Mouse (Mus musculus) heart, embryonic 14.5 days (tissue): ENCODE measurements at regions not wholly inside any gene's neighbourhood (a gene's known extent, or its start where the extent isn't known, plus 50 kb on each side); places are given as distances from the start of the nearest gene placed in this dataset.

Source experiments
- ATAC-seq: fragments of 200-750 bp; cut with Nextera tagmentation; 2 replicates; pipeline ENCODE4 v1.8.0; 2017; ENCODE audit warnings: low read depth, moderate TSS enrichment; ENCODE audit not compliant: insufficient number of reproducible peaks, insufficient read depth, low FRiP score
- H3K27ac ChIP-seq, 2 experiments: fragments of 200-500 bp in 1 of 2; fragments of 300-500 bp in 1 of 2; sonication (generic) in 1 of 2; replicated peaks in 1 of 2; 2 replicates each; pipeline ENCODE4 v1.5.1; 2012 to 2014; ENCODE audit warnings: low read depth in 2 of 2, low read length in 2 of 2, control low read depth in 1 of 2, mild to moderate bottlenecking in 1 of 2, mixed read lengths in 1 of 2; ENCODE audit not compliant: control insufficient read depth in 1 of 2, insufficient read depth in 1 of 2
- H3K27me3 ChIP-seq: fragments of 300-500 bp; sonication (generic); 2 replicates; pipeline ENCODE4 v1.6.1; 2014; ENCODE audit warnings: mild to moderate bottlenecking, low read length, control low read depth; ENCODE audit not compliant: control insufficient read depth, insufficient read depth
- H3K36me3 ChIP-seq: fragments of 300-500 bp; sonication (generic); 2 replicates; pipeline ENCODE4 v1.6.1; 2014; ENCODE audit warnings: mild to moderate bottlenecking, control low read depth, low read length, mixed read lengths; ENCODE audit not compliant: control insufficient read depth, insufficient read depth
- H3K4me1 ChIP-seq, 2 experiments: fragments of 200-500 bp in 1 of 2; fragments of 300-500 bp in 1 of 2; sonication (generic) in 1 of 2; 2 replicates each; pipeline ENCODE4 v1.6.1; 2012 to 2014; ENCODE audit warnings: low read length in 2 of 2, control low read depth in 1 of 2, mixed read lengths in 1 of 2; ENCODE audit not compliant: control insufficient read depth in 2 of 2, insufficient read depth in 2 of 2
- H3K4me2 ChIP-seq: fragments of 300-500 bp; sonication (generic); 2 replicates; pipeline ENCODE4 v1.6.1; 2014; ENCODE audit warnings: mild to moderate bottlenecking, low read length
- H3K4me3 ChIP-seq, 2 experiments: fragments of 200-500 bp in 1 of 2; fragments of 300-500 bp in 1 of 2; sonication (generic) in 1 of 2; 2 replicates each; pipeline ENCODE4 v1.5.1; 2012 to 2014; ENCODE audit warnings: low read length in 2 of 2, mild to moderate bottlenecking in 2 of 2, control low read depth in 1 of 2, low read depth in 1 of 2, moderate library complexity in 1 of 2; ENCODE audit not compliant: control insufficient read depth in 1 of 2, insufficient read depth in 1 of 2
- H3K9ac ChIP-seq: fragments of 300-500 bp; sonication (generic); 2 replicates; pipeline ENCODE4 v1.6.1; 2014; ENCODE audit warnings: mild to moderate bottlenecking, low read length
- H3K9me3 ChIP-seq: fragments of 300-500 bp; sonication (generic); 2 replicates; pipeline ENCODE4 v1.6.1; 2016; ENCODE audit warnings: low read length, control low read depth; ENCODE audit not compliant: control insufficient read depth
- WGBS: fragments of 180-500 bp; shearing (Covaris S2); extraction: QIAGEN DNeasy Blood & Tissue Kit; methylation state at CpG from one replicate; pipeline ENCODE4 v1.1.7; 2014; 5-methylcytosine and 5-hydroxymethylcytosine counted together

DNA sequence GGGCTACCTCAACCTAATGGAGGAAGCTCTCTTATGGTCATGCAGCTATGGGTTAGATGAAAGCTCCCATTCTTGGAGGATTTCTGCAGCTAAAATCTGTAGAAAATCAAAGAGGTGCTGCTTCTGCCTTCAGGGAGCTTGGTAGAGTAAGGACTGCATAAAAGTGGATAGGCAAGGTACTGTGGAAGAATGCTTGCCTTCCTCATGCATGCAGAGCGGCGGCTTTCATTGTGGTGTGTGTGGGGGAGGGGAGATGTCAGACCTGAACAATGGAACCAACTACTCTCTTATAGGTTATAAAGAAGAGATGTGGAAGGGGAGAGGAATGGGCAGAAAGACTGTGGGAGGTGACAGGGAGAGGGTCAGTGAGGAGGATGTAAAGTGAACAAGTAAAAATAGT lies 392.8 kb upstream of the Atp11b start:
- no peak overlapping the region for H3K4me3 ChIP-seq
- no peaks in the 10 kb centered on the region for H3K27me3 ChIP-seq
- WGBS: 91% methylated on average over 2 of the region's 2 CpGs

DNA sequence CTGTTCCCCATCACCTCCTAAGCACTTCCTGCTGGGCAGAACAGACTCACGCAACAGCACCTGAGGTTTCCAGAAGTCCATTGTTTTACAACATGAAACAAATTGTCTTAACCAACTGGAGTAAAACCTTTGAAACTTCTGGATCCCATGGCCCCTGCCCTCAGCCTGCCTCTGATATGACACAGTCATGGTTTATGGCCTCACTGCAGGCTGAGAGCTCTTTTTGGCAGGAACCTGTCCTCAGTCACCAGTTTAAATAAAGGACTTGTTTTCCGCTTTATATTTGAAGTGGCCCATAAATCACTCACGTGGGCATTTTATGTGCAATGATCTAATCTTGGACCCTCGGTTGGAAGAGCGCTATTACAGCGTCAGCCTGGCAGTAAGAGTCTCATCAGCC lies 388.5 kb upstream of the Atp11b start:
- no peaks in the 10 kb centered on the region for H3K9me3 ChIP-seq
- H3K27me3 ChIP-seq: no peaks in the 10 kb centered on the region
- H3K36me3 ChIP-seq: no peaks in the 10 kb centered on the region
- ATAC-seq: no peak
- H3K27ac ChIP-seq: no peak overlapping the region
- WGBS: 85% methylated on average over 6 of the region's 6 CpGs
- H3K4me2 ChIP-seq: no peak overlapping the region
- H3K4me3 ChIP-seq: no peak overlapping the region
- H3K9ac ChIP-seq: no peak overlapping the region
- H3K4me1 ChIP-seq: no peaks in the 10 kb centered on the region

More for the DNA sequence above, 392.8 kb upstream of the Atp11b start:
- no peak for ATAC-seq
- Histone ChIP-seq H3K9me3 (no peaks in the 10 kb centered on the region), H3K27ac (no peak overlapping the region), H3K4me2 (no peak overlapping the region), H3K4me1 (no peaks in the 10 kb centered on the region), H3K36me3 (no peaks in the 10 kb centered on the region), H3K9ac (no peak overlapping the region)

DNA sequence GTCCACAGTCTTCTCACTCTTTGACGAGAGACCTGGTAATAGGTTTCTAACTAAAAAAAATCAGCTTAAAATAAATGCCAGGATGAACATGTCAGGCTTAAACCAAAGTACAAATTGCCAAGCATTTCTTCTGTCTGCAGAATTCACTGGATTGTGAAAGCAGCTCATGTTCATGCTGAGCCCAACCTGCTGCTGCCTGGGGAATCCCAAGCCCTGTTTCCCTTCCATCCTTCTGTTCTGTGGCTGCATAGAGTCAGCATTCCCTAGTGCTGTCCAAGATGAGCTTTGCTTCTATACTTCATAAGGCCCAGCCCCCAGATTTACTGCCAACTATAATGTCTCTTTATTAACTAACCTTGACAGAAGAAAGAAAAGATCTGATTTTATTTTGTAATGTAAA lies 381.6 kb upstream of the Atp11b start:
- Histone ChIP-seq H3K9me3 (no peaks in the 10 kb centered on the region), H3K9ac (no peak overlapping the region), H3K27me3 (no peaks in the 10 kb centered on the region), H3K27ac (no peak overlapping the region), H3K4me1 (no peaks in the 10 kb centered on the region), H3K4me3 (no peak overlapping the region), H3K4me2 (no peak overlapping the region), H3K36me3 (no peaks in the 10 kb centered on the region)
- WGBS: 92% methylated on average over 1 of the region's 1 CpGs
- ATAC-seq: no peak

DNA sequence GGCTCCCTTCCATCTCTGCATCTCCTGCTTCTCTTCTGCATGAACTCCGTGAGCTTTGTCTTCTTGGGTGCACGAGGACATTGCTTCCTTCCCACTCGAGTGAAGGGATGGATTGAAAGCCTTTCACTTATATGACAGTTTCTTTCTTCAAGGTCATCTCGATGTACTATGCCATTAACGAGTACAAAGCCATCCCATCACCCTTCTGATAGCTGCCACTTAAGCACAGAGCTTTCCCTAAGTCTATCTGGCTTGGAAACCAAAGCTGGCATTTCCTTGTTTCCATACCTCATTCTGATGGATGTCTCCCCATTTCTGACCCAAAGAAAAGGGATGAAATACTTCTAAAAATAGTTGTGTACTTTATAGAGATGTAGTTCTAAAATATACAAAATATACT lies 366.5 kb upstream of the Atp11b start:
- H3K9me3 ChIP-seq: no peaks in the 10 kb centered on the region
- no peak overlapping the region for H3K4me3 ChIP-seq
- 44% methylated on average over 5 of the region's 5 CpGs for WGBS
- H3K4me2 ChIP-seq: no peak overlapping the region
- no peaks in the 10 kb centered on the region for H3K27me3 ChIP-seq
- no peak overlapping the region for H3K27ac ChIP-seq
- H3K4me1 ChIP-seq: no peaks in the 10 kb centered on the region
- H3K9ac ChIP-seq: no peak overlapping the region
- no peaks in the 10 kb centered on the region for H3K36me3 ChIP-seq
- no peak for ATAC-seq

DNA sequence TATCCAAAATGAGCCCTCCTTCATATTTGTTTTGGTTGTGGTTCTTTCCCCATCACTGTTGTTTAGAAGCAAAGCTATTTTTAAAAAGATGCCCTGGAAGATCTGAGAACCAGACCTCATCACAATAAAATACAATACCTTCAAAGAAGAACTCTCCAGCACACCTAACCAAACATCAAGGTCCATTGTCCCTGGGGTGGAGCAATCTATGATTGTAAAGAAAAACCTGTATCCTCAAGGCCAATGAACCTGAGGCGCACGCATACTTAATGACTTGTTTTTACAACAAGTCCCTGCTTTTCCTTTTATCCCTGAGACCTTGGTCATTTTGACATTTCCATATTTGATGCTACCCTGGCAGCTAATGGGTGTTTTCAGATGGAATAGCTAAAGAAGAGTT lies 361.2 kb upstream of the Atp11b start:
- 91% methylated on average over 2 of the region's 2 CpGs for WGBS
- H3K27me3 ChIP-seq: no peaks in the 10 kb centered on the region
- no peak overlapping the region for H3K27ac ChIP-seq

DNA sequence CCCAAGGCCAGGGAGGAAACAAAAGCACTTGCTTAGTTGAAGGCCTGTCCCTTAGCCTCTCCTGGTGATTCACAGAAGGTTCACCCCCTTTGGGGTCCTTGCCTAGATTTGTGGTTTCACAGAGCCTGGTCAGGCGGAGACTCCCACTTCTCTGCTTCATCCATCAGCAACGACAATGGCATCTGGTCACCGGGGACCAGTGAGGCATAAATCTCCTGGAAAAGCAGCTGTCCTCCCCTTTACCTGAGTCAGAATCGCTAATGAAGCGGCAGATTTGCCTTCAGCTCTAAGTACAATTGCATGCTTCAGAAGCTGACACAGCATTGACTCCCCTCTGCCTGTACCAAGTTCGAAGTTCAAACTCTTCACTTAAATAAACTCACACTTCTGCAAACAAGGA lies 353.7 kb upstream of the Atp11b start:
- Histone ChIP-seq H3K4me1 (0 out of 4 replicates have a peak, but pooled peaks cover 3% of the 10 kb centered on the region in 2 experiments), H3K9me3 (no peaks in the 10 kb centered on the region), H3K9ac (no peak overlapping the region), H3K27ac (no peak overlapping the region), H3K4me3 (no peak overlapping the region), H3K36me3 (no peaks in the 10 kb centered on the region), H3K4me2 (no peak overlapping the region), H3K27me3 (no peaks in the 10 kb centered on the region)
- 71% methylated on average over 6 of the region's 6 CpGs for WGBS
- no peak for ATAC-seq

More for the DNA sequence above, 361.2 kb upstream of the Atp11b start:
- Histone ChIP-seq H3K36me3 (no peaks in the 10 kb centered on the region), H3K4me1 (no peaks in the 10 kb centered on the region), H3K4me3 (no peak overlapping the region), H3K9ac (no peak overlapping the region), H3K4me2 (no peak overlapping the region), H3K9me3 (no peaks in the 10 kb centered on the region)
- ATAC-seq: no peak

DNA sequence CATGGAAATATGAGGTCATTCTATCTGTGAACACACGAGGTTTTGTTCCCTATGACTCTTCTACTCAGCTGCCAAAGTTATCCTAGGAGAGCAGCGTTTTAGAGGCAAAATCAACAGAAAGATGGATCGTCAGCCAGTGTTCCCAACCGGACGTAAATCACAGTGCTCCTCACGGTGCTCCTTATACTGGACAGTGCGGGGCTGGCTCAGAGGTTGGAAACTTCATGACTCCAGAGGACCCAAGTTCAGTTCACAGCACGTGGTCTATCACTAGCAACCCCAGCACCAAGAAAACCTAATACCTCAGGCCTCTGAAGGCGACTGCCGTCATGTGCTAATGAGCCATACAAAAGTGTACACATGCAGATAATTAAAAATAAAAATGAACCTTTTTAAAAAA lies 351.2 kb upstream of the Atp11b start:
- H3K9me3 ChIP-seq: no peaks in the 10 kb centered on the region
- ATAC-seq: no peak
- H3K27ac ChIP-seq: no peak overlapping the region
- no peaks in the 10 kb centered on the region for H3K27me3 ChIP-seq
- H3K4me3 ChIP-seq: no peak overlapping the region
- H3K9ac ChIP-seq: no peak overlapping the region
- WGBS: 87% methylated on average over 10 of the region's 10 CpGs
- no peaks in the 10 kb centered on the region for H3K36me3 ChIP-seq
- H3K4me2 ChIP-seq: no peak overlapping the region
- H3K4me1 ChIP-seq: 0 out of 4 replicates have a peak, but pooled peaks cover 3% of the 10 kb centered on the region in 2 experiments

DNA sequence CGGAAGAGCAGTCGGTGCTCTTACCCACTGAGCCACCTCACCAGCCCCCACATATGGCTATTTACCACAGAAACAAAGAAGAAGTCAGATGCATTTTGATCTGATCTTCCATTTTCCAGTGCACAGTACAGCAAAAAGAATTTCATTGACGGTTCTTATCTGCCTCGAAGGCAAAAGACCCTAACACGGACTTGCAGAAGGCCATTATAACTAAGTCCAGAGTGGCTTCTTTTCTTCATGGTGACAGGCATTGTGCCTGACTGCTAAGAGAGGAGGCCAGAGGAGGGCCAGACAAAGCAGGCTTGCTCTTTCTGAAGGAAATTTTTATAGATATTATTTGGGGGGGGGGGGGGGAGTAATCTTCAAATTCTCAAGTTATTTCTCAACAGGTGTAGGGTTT lies 350.0 kb upstream of the Atp11b start:
- H3K36me3 ChIP-seq: no peaks in the 10 kb centered on the region
- no peaks in the 10 kb centered on the region for H3K27me3 ChIP-seq
- no peak overlapping the region for H3K4me2 ChIP-seq
- ATAC-seq: no peak
- H3K9me3 ChIP-seq: no peaks in the 10 kb centered on the region
- no peak overlapping the region for H3K4me3 ChIP-seq
- no peak overlapping the region for H3K27ac ChIP-seq
- 77% methylated on average over 5 of the region's 5 CpGs for WGBS
- 0 out of 4 replicates have a peak, but pooled peaks cover 3% of the 10 kb centered on the region in 2 experiments for H3K4me1 ChIP-seq
- H3K9ac ChIP-seq: no peak overlapping the region
